Mouse (Mus musculus) CH12.LX (cell line): ENCODE results near the gene Rtn4rl1.

Experiments
- CHD2 ChIP-seq: IDR thresholded peaks from 2 replicates; pipeline ENCODE4 v1.6.1; 2011; ENCODE audit warnings: low read length, improper control_type of control experiment
- CTCF ChIP-seq, 2 experiments: IDR thresholded peaks in 1 of 2; conservative IDR thresholded peaks in 1 of 2; 2 replicates each; pipeline ENCODE4 v1.5.1; 2011 to 2012; ENCODE audit warnings: low read depth in 2 of 2, low read length in 2 of 2, improper control_type of control experiment in 1 of 2, inconsistent platforms in 1 of 2, mild to moderate bottlenecking in 1 of 2, moderate library complexity in 1 of 2
- EP300 ChIP-seq: IDR thresholded peaks from 2 replicates; pipeline ENCODE4 v1.6.1; 2011; ENCODE audit warnings: low read length, improper control_type of control experiment
- ETS1 ChIP-seq: conservative IDR thresholded peaks from 2 replicates; pipeline ENCODE4 v1.6.1; 2012; ENCODE audit warnings: low read depth, mild to moderate bottlenecking, inconsistent platforms, low read length, improper control_type of control experiment, moderate library complexity
- HCFC1 ChIP-seq: IDR thresholded peaks from 2 replicates; pipeline ENCODE4 v1.6.1; 2012; ENCODE audit warnings: low read depth, mild to moderate bottlenecking, inconsistent platforms, low read length, improper control_type of control experiment
- MAX ChIP-seq: IDR thresholded peaks from 2 replicates; pipeline ENCODE4 v1.6.1; 2011; ENCODE audit warnings: low read length, improper control_type of control experiment
- MAZ ChIP-seq: IDR thresholded peaks from 2 replicates; pipeline ENCODE4 v1.6.1; 2012; ENCODE audit warnings: low read depth, mild to moderate bottlenecking, inconsistent platforms, low read length, improper control_type of control experiment, moderate library complexity
- MXI1 ChIP-seq: IDR thresholded peaks from 2 replicates; pipeline ENCODE4 v1.6.1; 2011; ENCODE audit warnings: mild to moderate bottlenecking, low read depth, low read length, improper control_type of control experiment
- POLR2A ChIP-seq: IDR thresholded peaks from 2 replicates; pipeline ENCODE4 v1.6.1; 2011; ENCODE audit warnings: low read depth, mild to moderate bottlenecking, improper control_type of control experiment, low read length
- TCF12 ChIP-seq: IDR thresholded peaks from 2 replicates; pipeline ENCODE4 v1.6.1; 2014; ENCODE audit warnings: low read depth, mild to moderate bottlenecking, inconsistent platforms, low read length, improper control_type of control experiment
- ZC3H11A ChIP-seq: IDR thresholded peaks from 2 replicates; pipeline ENCODE4 v1.6.1; 2012; ENCODE audit warnings: low read depth, mild to moderate bottlenecking, inconsistent platforms, low read length, improper control_type of control experiment
- ZNF384 ChIP-seq: IDR thresholded peaks from 2 replicates; pipeline ENCODE4 v1.6.1; 2012; ENCODE audit warnings: low read depth, low read length, improper control_type of control experiment, inconsistent platforms

DNA sequence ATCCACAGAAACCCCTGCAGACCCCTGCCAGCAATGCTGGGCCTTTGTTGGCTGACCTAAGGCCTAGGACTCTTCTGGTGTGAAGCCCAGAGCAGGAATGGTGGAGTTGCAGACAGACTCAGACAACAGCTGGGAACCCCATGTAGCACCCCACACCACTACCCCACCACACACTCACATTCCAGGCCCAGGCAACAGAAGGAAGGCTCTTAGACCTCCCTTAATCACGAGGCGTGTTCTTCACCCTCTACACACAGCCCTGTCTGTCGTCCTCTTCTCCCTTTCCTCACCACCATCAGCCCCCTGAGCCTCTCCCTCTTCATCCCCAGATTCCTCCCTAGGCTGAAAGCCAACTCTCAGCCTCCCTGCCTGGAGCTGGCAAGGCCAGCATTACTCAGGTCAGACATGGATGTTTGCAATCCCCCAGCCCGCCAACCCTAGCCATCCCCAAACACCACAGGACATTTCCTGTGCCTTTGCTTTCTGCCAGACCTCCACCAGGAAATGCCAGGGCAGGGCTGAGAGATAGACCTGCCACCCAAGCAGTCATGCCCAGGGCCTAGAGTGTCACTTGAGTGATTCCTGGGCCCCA is 32.1 kb upstream of the Rtn4rl1 start:
- TF ChIP-seq POLR2A (no peak), CTCF (conservative IDR thresholded peaks at IDR 0.05 in 1 of 2, IDR thresholded peaks at IDR 0.05 in 1 of 2; ENCODE audit: low read depth in 2 of 2, low read length in 2 of 2) (no peak), MAX (no peak), CHD2 (no peak), EP300 (no peak), ETS1 (no peak), ZC3H11A (no peak), MAZ (no peak), ZNF384 (no peak), HCFC1 (no peak), MXI1 (no peak), TCF12 (no peak)
